Comparison of ENCODE assay signal across 17 mouse cellular contexts in genomic region chr9:88956670-88957153, GRCm38 (mm10). TPM values are rescaled to one million over a fixed set of nuclear protein-coding genes. Genes with fewer than 3 reads are reported as not detected.
DNase-seq lines count a peak whose midpoint lies in the region; TF ChIP-seq lines count a peak whose summit lies in the region.
"Not testable (repeated sequence)": the region's sequence is repeated elsewhere in the genome, so short reads cannot be mapped to it uniquely, and the experiment has no call there.
"Had no signal": no experiment of that assay in that cellular context is flagged by ENCODE, and none has a peak within 500 bp of the region (broad histone marks: within the 10 kb centered on the region; RNA-seq: fewer than 3 reads in every experiment).

Gene Bcl2a1a (plus strand): TSS chr9:88956900.

- not testable (repeated sequence) for H3K4me1 ChIP-seq in lung, adult 2 months (ENCODE audit: control insufficient read depth, insufficient read depth, low read length)

- TF ChIP-seq CTCF in lung, adult 2 months (IDR thresholded peaks at IDR 0.05; ENCODE audit: insufficient read depth, low read length), result not testable (repeated sequence)

- TF ChIP-seq POLR2A in lung, adult 2 months (IDR thresholded peaks at IDR 0.05; ENCODE audit: borderline replicate concordance, extremely low read depth, low read depth, low read length), result not testable (repeated sequence)

- not testable (repeated sequence) for H3K4me3 ChIP-seq in lung, adult 2 months (replicated peaks; ENCODE audit: extremely low read depth, low read depth, low read length)

- DNase-seq in CD8-positive naive resting alpha-beta T cell, adult 2 months (ENCODE audit: low read depth in 2 of 2, low spot score in 2 of 2), result peak; percentile 50
- DNase-seq in adrenal gland, adult 2 months, result peak; percentile 6
- peak; percentile 11 to 16 for DNase-seq in heart, adult 18-20 months
- peak; percentile 2 to 3 for DNase-seq in kidney, postnatal 4 days
- peak; percentile 49 for DNase-seq in lung, adult 2 months
- DNase-seq in lung, postnatal 4 days, result peak; percentile 60 to 70
- DNase-seq in spleen, postnatal 10 days (ENCODE audit: low spot score in 2 of 2), result peak; percentile 18 to 22
- DNase-seq in thymus, postnatal 25 days, result peak; percentile 43

- WGBS in lung, adult 2 months, result 48% methylated on average over 5 of the region's 5 CpGs

RNA-seq across cellular contexts. Expression of gene Bcl2a1a, which starts in this region (rescaled TPM):
- 1 to 10 TPM in 1 of 2 experiments, under 1 TPM in 1; 0.86 to 1.1 TPM for total RNA-seq in adrenal gland, adult 2 months (2021)
- 0.23 and 0.43 TPM in 2 replicates for polyA plus RNA-seq in adrenal gland, adult 2 months (2012; rRNA removed)
- under 1 TPM; 0.57 to 0.62 TPM for total RNA-seq in heart, adult 18-20 months (2021)
- 4.4 and 5.8 TPM in 2 replicates for polyA plus RNA-seq in lung, adult 2 months (2012; rRNA removed)
- total RNA-seq: gastrocnemius, adult 8-10 months; hindbrain, postnatal 0 days; midbrain, postnatal 0 days had no signal
- polyA plus RNA-seq: C2C12; embryonic facial prominence, embryonic 11.5 days; forebrain, embryonic 12.5 days; hindbrain, embryonic 10.5 days; hindbrain, postnatal 0 days; midbrain, embryonic 10.5 days; midbrain, postnatal 0 days; neural tube, embryonic 11.5 days had no signal

Comparison
In these comparisons a context has a peak if more than half of its experiments do, and no peak if none do; other contexts are left out.
1. Peak in DNase-seq in heart, adult 18-20 months; RNA of the gene not detected or under 1 TPM.
2. DNase-seq: peak in every context shown above with its lines; median percentile 65 in lung, postnatal 4 days; 50 in CD8-positive naive resting alpha-beta T cell, adult 2 months; 49 in lung, adult 2 months; 43 in thymus, postnatal 25 days; 20 in spleen, postnatal 10 days; 14 in heart, adult 18-20 months; 6 in adrenal gland, adult 2 months; 2 in kidney, postnatal 4 days.